Mouse (Mus musculus): ENCODE measurements around the gene Shc1.

DNA sequence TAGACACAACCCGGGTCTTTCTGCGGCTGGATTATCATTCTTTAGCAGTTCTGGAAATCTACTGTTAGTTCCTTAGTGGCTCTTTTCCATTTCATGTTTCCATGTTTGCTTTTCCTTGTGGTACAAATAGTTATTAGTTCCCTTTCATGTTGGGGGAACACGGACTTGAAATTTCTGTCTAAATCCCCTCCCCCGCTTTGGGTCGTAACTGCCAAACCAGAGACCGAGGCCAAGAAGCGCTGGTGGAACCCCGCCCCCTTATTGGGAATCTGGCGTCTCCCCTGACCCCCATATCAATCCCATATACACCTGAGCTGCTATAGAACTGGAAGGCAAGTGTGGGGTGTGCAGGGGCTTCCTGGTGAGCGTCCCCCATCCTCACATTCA, 22.8 kb upstream of the Shc1 start:
- TF ChIP-seq CTCF (IDR thresholded peaks at IDR 0.05; ENCODE audit: control insufficient read depth, insufficient read depth, insufficient read length) (no peak), MYOG (IDR thresholded peaks at IDR 0.05; ENCODE audit: control insufficient read depth, extremely low read depth, insufficient read length) (no peak), FOSL1 (IDR thresholded peaks at IDR 0.05; ENCODE audit: insufficient read depth, low read length, poor library complexity, severe bottlenecking) (no peak)
